Mouse (Mus musculus) bone marrow, adult 2 months (tissue): ENCODE data around the gene Sh3bp5. TPM values are rescaled to one million over a fixed set of nuclear protein-coding genes. Genes with fewer than 3 reads are reported as not detected.

Experiments used
- H3K27ac ChIP-seq: fragments of 200-500 bp; 2 replicates; pipeline ENCODE4 v1.5.1; 2012; ENCODE audit warnings: low read depth, mild to moderate bottlenecking, control low read depth, inconsistent platforms, low read length; ENCODE audit not compliant: control insufficient read depth, poor library complexity, insufficient read depth
- H3K4me1 ChIP-seq: fragments of 200-500 bp; 2 replicates; pipeline ENCODE4 v1.6.1; 2011; ENCODE audit warnings: low read length; ENCODE audit not compliant: control insufficient read depth, insufficient read depth
- H3K4me3 ChIP-seq: fragments of 200-500 bp; replicated peaks from 2 replicates; pipeline ENCODE3; 2011; ENCODE audit warnings: mild to moderate bottlenecking, low read depth, low read length, control low read depth; ENCODE audit not compliant: control insufficient read depth
- CTCF ChIP-seq: fragments of 200-500 bp; IDR thresholded peaks from 2 replicates; pipeline ENCODE4 v1.5.1; 2011; ENCODE audit warnings: low read length, control low read depth; ENCODE audit not compliant: control insufficient read depth, insufficient read depth
- POLR2A ChIP-seq: fragments of 200-500 bp; IDR thresholded peaks from 2 replicates; pipeline ENCODE4 v1.6.1; 2011; ENCODE audit warnings: low read depth, mild to moderate bottlenecking, control low read depth, low read length, borderline replicate concordance; ENCODE audit not compliant: control insufficient read depth
- WGBS: fragments of 180-500 bp; shearing (Covaris S2); methylation state at CpG from one replicate; pipeline ENCODE4 v1.1.7; 2018; 5-methylcytosine and 5-hydroxymethylcytosine counted together
- polyA plus RNA-seq: library from polyadenylated mRNA; stranded (reverse); fragments of >200 nt; gene quantifications from 2 replicates; pipeline ENCODE4 v1.2.4, GENCODE M21; 2011; ENCODE audit warnings: low replicate concordance; ENCODE audit not compliant: missing spikeins, insufficient read depth, insufficient read length

Sh3bp5 gene
- polyA plus RNA-seq, 1 experiment = 24.0 TPM

DNA sequence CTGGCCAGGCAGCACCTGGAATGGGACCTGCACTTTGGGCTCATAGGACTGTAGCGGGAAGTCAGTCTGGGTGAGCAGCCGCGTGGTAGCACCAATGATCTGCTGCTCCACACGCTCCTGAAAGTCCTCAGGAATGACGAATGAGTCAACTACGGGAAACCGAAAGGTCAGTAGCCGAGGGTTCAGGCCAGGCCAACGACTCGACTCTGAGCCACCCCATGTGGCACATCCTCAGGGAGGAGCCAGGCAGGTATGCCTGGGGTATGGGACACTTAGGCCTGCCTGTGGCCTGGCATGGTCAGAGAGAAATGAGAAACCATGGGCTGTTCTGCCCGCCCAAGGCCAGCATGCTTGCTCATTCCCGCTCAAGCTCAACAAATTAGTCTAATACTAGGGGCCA, 119.3 kb downstream of the Sh3bp5 start:
- TF ChIP-seq CTCF (no peak), POLR2A (no peak)
- WGBS = 85% methylated on average over 12 of the region's 12 CpGs
- Histone ChIP-seq H3K4me1 (peaks cover 4% of the 10 kb centered on the region; the same call in 1 of the 2 replicates), H3K27ac (no peak overlapping the region), H3K4me3 (no peak overlapping the region)

DNA sequence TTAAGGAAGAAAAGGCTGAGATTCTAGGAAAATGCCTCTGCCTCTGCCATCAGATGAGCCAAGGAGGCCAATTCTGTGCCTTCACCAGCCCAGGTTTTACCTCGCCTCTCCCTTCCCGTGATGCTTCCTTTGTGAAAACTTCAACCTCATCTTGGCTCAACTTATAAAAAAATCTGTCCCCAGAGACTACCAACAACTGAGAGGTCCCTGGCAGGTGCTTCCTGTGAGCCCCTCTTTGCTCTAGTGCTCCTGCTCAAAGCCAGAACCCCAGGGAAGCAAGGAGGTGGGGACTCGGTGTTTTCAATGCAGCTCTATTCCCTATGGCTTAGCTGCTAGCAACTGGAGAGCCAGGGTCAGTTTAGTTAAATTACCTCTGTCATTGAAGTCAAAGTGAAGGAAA, 122.7 kb downstream of the Sh3bp5 start:
- no peak overlapping the region for H3K4me3 ChIP-seq
- 17% methylated on average over 3 of the region's 3 CpGs for WGBS
- no peak overlapping the region; the same call in 1 of the 2 replicates for H3K27ac ChIP-seq
- peaks cover 4% of the 10 kb centered on the region; the same call in 1 of the 2 replicates for H3K4me1 ChIP-seq
- no peak for TF ChIP-seq CTCF
- TF ChIP-seq POLR2A = no peak

Other genes starting within 250 kb of the Sh3bp5 start
- gene Tnnc1, start 227.8 kb downstream of the Sh3bp5 start, polyA plus RNA-seq = 4.2 TPM in 1 of 2 replicates, not detected in the other
- gene Nisch, start 219.1 kb downstream of the Sh3bp5 start, polyA plus RNA-seq = 102 and 233 TPM in 2 replicates
- 1.1 and 2.7 TPM in 2 replicates for gene Sema3g, start 218.2 kb downstream of the Sh3bp5 start, polyA plus RNA-seq
- gene Phf7, start 184.8 kb downstream of the Sh3bp5 start, polyA plus RNA-seq = 4.5 and 9.9 TPM in 2 replicates
- 15.9 and 26.9 TPM in 2 replicates for gene Bap1, start 184.6 kb downstream of the Sh3bp5 start, polyA plus RNA-seq
- gene Dnah1, start 112.2 kb downstream of the Sh3bp5 start, polyA plus RNA-seq = 0.13 and 0.27 TPM in 2 replicates
- gene Capn7, start 99.4 kb downstream of the Sh3bp5 start, polyA plus RNA-seq = 13.1 and 14.8 TPM in 2 replicates
- 11.5 and 16.2 TPM in 2 replicates for gene Eaf1, start 58.3 kb upstream of the Sh3bp5 start, polyA plus RNA-seq
- gene Mettl6, start 59.0 kb upstream of the Sh3bp5 start, polyA plus RNA-seq = 15.7 and 33.7 TPM in 2 replicates
- 1.1 and 2.4 TPM in 2 replicates for gene Colq, start 155.3 kb upstream of the Sh3bp5 start, polyA plus RNA-seq
- not detected in 2 replicates for gene Gm49387, start 204.8 kb upstream of the Sh3bp5 start, polyA plus RNA-seq
- gene Btd, start 204.9 kb upstream of the Sh3bp5 start, polyA plus RNA-seq = 2.1 and 2.5 TPM in 2 replicates
- 11.8 and 19.6 TPM in 2 replicates for gene Hacl1, start 205.2 kb upstream of the Sh3bp5 start, polyA plus RNA-seq